Mouse (Mus musculus) limb, embryonic 12.5 days (tissue): ENCODE results near the gene Six6. TPM values are rescaled to one million over a fixed set of nuclear protein-coding genes. Genes with fewer than 3 reads are reported as not detected.

Source experiments
- ATAC-seq: fragments of 200-750 bp; cut with Nextera tagmentation; 2 replicates; pipeline ENCODE4 v1.8.0; 2017; ENCODE audit warnings: low read depth, moderate TSS enrichment; ENCODE audit not compliant: insufficient number of reproducible peaks, insufficient read depth, low FRiP score, low TSS enrichment
- H3K27ac ChIP-seq: fragments of 300-500 bp; sonication (generic); 2 replicates; pipeline ENCODE4 v1.5.1; 2016; ENCODE audit warnings: mild to moderate bottlenecking, moderate library complexity
- H3K27me3 ChIP-seq: fragments of 300-500 bp; sonication (generic); 2 replicates; pipeline ENCODE4 v1.6.1; 2016; ENCODE audit warnings: mild to moderate bottlenecking, moderate library complexity
- H3K36me3 ChIP-seq: fragments of 300-500 bp; sonication (generic); 2 replicates; pipeline ENCODE4 v1.6.1; 2016; ENCODE audit warnings: mild to moderate bottlenecking, moderate library complexity
- H3K4me1 ChIP-seq: fragments of 300-500 bp; sonication (generic); replicated peaks from 2 replicates; pipeline ENCODE4 v1.6.1; 2016
- H3K4me2 ChIP-seq: fragments of 300-500 bp; sonication (generic); 2 replicates; pipeline ENCODE4 v1.6.1; 2016; ENCODE audit warnings: mild to moderate bottlenecking, moderate library complexity
- H3K4me3 ChIP-seq: fragments of 300-500 bp; sonication (generic); replicated peaks from 2 replicates; pipeline ENCODE4 v1.5.1; 2016; ENCODE audit warnings: mild to moderate bottlenecking
- H3K9ac ChIP-seq: fragments of 300-500 bp; sonication (generic); replicated peaks from 2 replicates; pipeline ENCODE4 v1.6.1; 2016; ENCODE audit warnings: mild to moderate bottlenecking, moderate library complexity
- H3K9me3 ChIP-seq: fragments of 300-500 bp; sonication (generic); 2 replicates; pipeline ENCODE4 v1.6.1; 2016; ENCODE audit warnings: mild to moderate bottlenecking, moderate library complexity
- WGBS: fragments of 180-500 bp; shearing (Covaris S2); methylation state at CpG from one replicate; pipeline ENCODE4 v1.1.7; 2016; 5-methylcytosine and 5-hydroxymethylcytosine counted together
- polyA plus RNA-seq: library from polyadenylated mRNA; unstranded; fragments of >200 nt; fragmentation: Nextera tagmentation; extraction: Ambion mirVana; gene quantifications from 2 replicates; pipeline ENCODE4 v1.2.1, GENCODE M21; 2016

Six6 gene
- polyA plus RNA-seq, 1 experiment from 2014 or later = not detected

DNA sequence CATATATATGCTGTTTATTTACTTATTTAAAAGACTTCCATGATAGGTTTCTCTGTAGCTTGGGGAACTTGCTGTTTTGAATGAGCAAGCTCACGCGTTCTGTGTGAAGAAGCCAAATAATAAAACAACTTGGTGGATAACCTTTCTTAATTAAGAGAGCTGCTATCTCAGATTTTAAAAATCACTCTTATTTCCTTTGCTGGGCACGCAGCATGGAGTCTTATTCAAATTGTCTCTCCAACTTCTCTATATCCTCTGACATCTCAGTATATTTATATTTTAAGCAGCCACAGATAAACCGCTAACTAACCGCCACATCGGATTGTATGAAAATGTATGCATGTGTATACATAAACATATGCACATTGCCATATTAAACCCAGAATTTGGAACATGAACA, 2.5 kb downstream of the Six6 start:
- no peaks in the 10 kb centered on the region for H3K9me3 ChIP-seq
- 14% methylated on average over 6 of the region's 6 CpGs for WGBS
- H3K27me3 ChIP-seq = peaks cover 97% of the 10 kb centered on the region
- no peak overlapping the region for H3K4me3 ChIP-seq
- H3K4me2 ChIP-seq = no peak overlapping the region
- no peak overlapping the region for H3K9ac ChIP-seq
- no peaks in the 10 kb centered on the region for H3K36me3 ChIP-seq
- peaks cover 29% of the 10 kb centered on the region for H3K4me1 ChIP-seq
- H3K27ac ChIP-seq = no peak overlapping the region
- no peak for ATAC-seq

DNA sequence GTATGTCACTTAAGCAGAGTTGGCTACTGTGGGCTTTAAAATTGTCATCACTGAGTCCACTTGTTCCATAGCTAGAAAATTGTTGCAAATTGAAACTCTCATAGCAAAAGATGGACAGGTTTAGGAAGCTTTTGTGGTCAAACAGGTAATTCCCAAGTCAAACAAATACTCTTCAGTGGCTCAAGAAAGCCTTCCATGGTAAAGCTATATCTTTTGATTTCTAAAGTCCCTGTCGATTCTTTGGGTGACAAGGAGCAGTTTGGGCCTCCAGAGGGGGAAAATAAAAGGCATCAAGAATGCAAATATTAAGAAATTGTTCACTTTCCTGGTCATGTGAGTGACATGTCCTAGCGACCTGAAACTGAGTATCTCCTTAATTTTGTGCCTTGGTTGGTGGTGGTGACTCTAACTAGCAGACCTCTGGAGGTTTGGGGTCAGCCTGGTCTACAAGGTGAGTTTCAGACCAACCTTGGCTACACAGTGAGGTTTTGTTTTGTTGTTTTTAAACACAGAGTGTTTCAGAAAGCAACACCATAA, 4.0 kb downstream of the Six6 start:
- no peaks in the 10 kb centered on the region for H3K9me3 ChIP-seq
- H3K9ac ChIP-seq = no peak overlapping the region
- H3K4me3 ChIP-seq = no peak overlapping the region

DNA sequence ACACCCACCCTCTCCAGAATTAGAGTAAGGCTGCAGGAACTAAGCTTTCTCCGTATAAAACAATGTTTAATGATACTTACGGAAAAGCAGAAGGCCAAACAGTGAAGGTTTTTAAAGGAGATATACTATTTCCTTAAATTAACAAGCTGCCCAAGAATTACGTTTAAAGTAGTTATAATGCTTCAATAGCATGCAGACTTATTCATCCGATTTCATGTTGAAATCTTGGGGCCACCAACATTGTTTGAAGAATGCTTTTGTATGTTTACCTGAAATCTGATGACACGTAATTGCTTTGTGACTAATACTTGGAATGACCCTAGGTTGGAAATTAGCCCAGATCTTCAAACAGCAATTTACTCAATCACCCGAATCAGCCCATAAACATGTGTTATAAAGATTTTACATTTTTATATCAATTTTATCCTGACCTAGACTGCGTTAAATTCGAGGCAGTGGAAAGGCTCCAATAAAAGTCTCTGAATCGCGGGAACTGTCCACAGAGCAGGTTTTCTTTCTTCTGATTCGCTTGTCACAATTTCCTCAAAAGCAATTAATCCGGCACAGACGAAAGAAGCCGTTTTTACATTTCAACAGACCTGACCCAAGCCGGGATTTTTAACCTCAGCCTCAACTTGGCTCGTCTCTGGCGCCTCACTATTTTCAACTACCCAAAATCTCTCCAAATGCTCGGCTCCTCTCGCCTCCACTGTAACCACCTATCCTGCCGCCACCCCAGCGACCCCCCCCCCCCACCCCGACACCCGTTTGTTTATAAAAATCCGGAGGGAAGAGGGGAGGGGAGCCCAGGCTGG, 4.9 kb downstream of the Six6 start:
- Histone ChIP-seq H3K27me3 (peaks cover 92% of the 10 kb centered on the region), H3K4me3 (peak overlapping the region; percentile 45), H3K9me3 (no peaks in the 10 kb centered on the region), H3K4me1 (peaks cover 23% of the 10 kb centered on the region), H3K4me2 (peak overlapping the region; percentile 80), H3K27ac (no peak overlapping the region), H3K36me3 (no peaks in the 10 kb centered on the region), H3K9ac (peak overlapping the region; percentile 50; the same call in 1 of the 2 replicates)
- no peak for ATAC-seq
- under 1% methylated on average over 24 of the region's 24 CpGs for WGBS

More for the DNA sequence above, 4.0 kb downstream of the Six6 start:
- Histone ChIP-seq H3K27ac (no peak overlapping the region), H3K36me3 (no peaks in the 10 kb centered on the region), H3K4me2 (no peak overlapping the region), H3K27me3 (peaks cover 94% of the 10 kb centered on the region), H3K4me1 (peaks cover 29% of the 10 kb centered on the region)
- no peak for ATAC-seq
- WGBS = 7% methylated on average over 2 of the region's 2 CpGs

DNA sequence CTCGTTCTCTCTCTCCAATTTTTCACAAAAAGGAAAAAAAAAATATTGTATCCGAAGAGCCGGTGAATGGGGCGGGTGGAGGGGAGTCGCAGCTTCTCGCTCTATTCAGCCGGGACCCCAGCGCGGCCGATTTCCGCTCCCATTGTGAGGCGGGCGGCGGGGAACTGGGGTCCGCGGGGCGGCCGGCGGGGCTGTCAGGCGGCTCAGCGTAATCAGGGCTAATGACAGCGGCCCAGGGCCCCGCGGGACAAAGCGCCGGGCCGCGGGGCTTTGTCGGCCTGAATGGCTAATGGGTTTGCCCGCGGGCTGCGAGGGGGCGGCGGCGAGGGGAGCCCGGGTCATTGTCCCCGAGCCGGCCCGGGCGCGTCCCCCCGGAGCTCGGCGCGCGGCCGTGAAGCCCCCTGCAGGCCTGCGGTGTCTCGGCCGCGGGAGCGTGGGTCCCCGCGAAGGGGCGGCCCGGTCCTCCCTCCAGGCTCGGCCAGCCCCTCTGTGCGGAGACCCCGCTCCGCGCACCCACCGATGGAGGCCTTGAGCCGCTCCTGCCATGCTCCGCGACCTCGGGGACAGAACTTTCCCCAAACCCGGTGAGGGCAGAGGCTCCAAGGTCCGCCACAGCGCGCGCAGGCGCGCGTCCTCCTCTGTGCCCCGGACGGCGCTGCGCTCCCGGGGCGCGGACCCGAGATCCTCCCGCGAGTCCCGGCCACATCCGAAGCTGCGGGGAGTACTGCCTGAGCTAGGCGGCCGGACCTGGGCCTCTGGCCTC, 5.8 kb downstream of the Six6 start:
- ATAC-seq = peak; percentile 47; the same call in 1 of the 2 replicates
- Histone ChIP-seq H3K36me3 (no peaks in the 10 kb centered on the region), H3K27ac (no peak overlapping the region), H3K27me3 (peaks cover 92% of the 10 kb centered on the region), H3K4me2 (peak overlapping the region; percentile 80), H3K9me3 (no peaks in the 10 kb centered on the region), H3K9ac (peak overlapping the region; percentile 50; the same call in 1 of the 2 replicates), H3K4me1 (peaks cover 14% of the 10 kb centered on the region), H3K4me3 (peak overlapping the region; percentile 45)
- WGBS = under 1% methylated on average over 89 of the region's 89 CpGs

DNA sequence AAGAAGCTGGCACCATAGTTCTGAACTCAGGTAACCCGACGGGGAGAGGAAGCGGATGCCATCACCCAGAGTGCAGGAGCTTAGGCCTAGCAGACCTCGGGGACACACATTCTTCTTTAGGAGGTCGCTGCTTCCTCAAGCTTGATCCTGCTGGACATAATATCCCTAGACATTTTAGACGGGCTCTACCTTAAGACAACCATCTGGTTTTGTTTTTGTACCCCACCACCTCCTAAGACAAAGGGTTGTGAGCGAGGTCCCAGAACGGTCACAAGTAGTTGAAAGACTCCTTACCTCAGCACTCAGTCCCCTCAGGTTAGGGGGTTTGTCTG, 6.3 kb downstream of the Six6 start:
- 5% methylated on average over 8 of the region's 8 CpGs for WGBS
- Histone ChIP-seq H3K9me3 (no peaks in the 10 kb centered on the region), H3K27me3 (peaks cover 86% of the 10 kb centered on the region), H3K9ac (no peak overlapping the region), H3K4me2 (peak overlapping the region; percentile 80), H3K36me3 (no peaks in the 10 kb centered on the region), H3K4me1 (peaks cover 12% of the 10 kb centered on the region), H3K4me3 (peak overlapping the region; percentile 45), H3K27ac (no peak overlapping the region)
- no peak for ATAC-seq

DNA sequence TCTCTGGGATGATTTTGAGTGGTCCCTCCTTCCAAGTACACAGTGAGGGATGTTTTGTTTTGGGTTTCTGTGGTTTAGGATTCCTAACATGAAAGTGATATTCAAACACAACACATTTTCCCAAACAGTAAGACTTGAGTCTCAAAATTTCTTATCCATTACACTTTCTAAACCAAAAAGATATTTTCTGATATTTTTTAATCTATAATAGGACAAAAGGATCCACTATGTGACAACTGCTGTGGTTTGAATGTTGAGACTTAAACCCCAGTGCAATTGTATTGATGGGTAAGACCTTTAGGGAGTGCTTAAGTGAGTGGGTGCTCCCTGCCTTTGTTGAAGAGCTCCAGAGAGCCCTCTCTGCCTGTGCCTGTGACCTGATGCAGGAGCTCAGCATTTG, 7.1 kb downstream of the Six6 start:
- Histone ChIP-seq H3K9me3 (no peaks in the 10 kb centered on the region), H3K4me2 (no peak overlapping the region), H3K4me3 (no peak overlapping the region), H3K9ac (no peak overlapping the region), H3K27ac (no peak overlapping the region), H3K27me3 (peaks cover 84% of the 10 kb centered on the region), H3K36me3 (no peaks in the 10 kb centered on the region), H3K4me1 (peaks cover 12% of the 10 kb centered on the region)
- ATAC-seq = no peak

DNA sequence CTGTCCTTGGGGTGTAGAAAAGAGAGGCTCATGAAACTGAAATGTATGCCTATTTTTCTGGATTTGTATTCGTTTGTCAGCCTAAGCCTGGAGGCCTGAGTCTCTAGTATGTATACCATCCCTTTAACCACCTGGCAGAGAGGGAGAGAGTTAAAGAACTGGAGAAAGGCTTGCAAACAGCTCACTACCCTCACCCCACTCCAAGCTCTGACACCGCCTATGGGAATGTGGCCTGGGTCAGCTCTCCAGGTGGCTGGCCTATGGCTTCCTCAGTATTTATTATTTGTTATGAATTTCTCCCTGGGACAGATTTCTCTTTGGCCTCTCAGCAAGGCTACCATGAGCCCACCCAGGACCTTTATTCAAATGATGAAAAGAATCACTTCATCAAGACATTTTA, 7.6 kb downstream of the Six6 start:
- no peak overlapping the region for H3K4me2 ChIP-seq
- no peak overlapping the region for H3K9ac ChIP-seq
- no peak overlapping the region for H3K4me3 ChIP-seq
- WGBS = 9% methylated on average over 2 of the region's 2 CpGs
- H3K4me1 ChIP-seq = peaks cover 12% of the 10 kb centered on the region
- H3K27me3 ChIP-seq = peaks cover 82% of the 10 kb centered on the region
- ATAC-seq = no peak
- H3K36me3 ChIP-seq = no peaks in the 10 kb centered on the region
- no peak overlapping the region for H3K27ac ChIP-seq
- no peaks in the 10 kb centered on the region for H3K9me3 ChIP-seq

DNA sequence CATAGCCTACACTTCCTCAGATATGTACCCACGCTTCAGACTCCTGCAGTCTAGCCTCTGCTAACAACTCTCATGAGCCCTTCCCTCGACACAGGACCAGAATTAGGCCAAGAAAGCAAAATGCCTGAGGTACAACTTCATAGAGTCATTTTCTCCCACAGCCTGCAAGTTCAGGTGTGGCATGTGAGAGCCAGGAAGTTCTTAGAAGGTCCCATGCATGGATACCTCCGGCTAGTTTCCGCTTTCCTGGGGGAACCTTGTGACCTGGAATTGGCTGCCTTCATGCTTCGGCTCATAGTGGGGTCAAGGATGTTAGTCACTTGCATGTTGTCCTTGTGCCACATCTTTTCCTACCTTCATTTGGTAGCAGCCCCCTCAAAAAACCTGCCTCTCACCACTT, 13.4 kb downstream of the Six6 start:
- Histone ChIP-seq H3K27ac (no peak overlapping the region), H3K27me3 (peaks cover 51% of the 10 kb centered on the region), H3K4me3 (no peak overlapping the region), H3K4me2 (no peak overlapping the region), H3K36me3 (no peaks in the 10 kb centered on the region), H3K9me3 (no peaks in the 10 kb centered on the region), H3K9ac (no peak overlapping the region), H3K4me1 (no peaks in the 10 kb centered on the region)
- 84% methylated on average over 5 of the region's 5 CpGs for WGBS
- ATAC-seq = no peak

DNA sequence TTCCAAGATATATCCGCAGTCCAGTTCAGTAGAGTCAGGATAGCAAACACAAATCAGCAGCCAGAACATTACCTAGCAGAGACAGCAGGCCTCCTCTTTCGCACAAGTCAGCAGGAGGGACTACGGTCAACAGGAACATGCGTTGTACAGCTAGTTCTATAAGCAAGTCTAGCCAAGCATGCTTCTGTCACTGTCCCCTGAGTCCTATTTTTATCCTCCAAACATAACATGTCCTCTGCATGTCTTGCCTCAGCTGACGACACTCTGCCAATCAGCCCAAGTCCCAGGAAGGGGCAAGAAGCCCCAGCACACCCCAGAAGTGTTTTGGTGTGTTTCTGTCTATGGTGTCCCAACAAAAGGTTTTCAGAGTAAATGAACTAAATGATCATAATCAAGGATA, 14.2 kb downstream of the Six6 start:
- H3K27ac ChIP-seq = no peak overlapping the region
- no peaks in the 10 kb centered on the region for H3K4me1 ChIP-seq
- 91% methylated on average over 5 of the region's 5 CpGs for WGBS
- H3K9me3 ChIP-seq = no peaks in the 10 kb centered on the region
- no peak for ATAC-seq
- H3K27me3 ChIP-seq = peaks cover 48% of the 10 kb centered on the region
- H3K36me3 ChIP-seq = no peaks in the 10 kb centered on the region
- no peak overlapping the region for H3K4me2 ChIP-seq
- H3K4me3 ChIP-seq = no peak overlapping the region
- no peak overlapping the region for H3K9ac ChIP-seq

DNA sequence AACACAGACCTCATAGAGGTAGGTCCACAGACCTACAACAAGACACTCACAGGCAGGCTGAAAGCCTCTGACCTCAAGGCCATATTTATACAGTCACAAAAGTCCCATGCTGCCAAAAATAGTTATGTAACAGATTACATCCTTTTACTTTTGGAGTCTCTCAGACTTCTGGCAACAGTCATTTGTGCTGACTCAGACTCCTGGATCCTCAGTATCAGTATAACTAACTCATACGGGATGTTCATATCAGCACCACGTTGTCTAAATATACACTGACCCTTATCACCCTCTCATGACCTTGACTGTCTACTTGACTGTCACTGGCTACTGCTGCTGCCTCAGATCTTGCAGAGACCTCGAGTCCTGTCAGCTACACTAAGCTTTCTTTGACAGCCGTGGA, 15.2 kb downstream of the Six6 start:
- H3K27me3 ChIP-seq = peaks cover 37% of the 10 kb centered on the region
- no peak overlapping the region for H3K4me3 ChIP-seq
- no peak for ATAC-seq
- no peak overlapping the region for H3K9ac ChIP-seq
- no peaks in the 10 kb centered on the region for H3K36me3 ChIP-seq
- no peaks in the 10 kb centered on the region for H3K9me3 ChIP-seq
- no peaks in the 10 kb centered on the region for H3K4me1 ChIP-seq
- H3K27ac ChIP-seq = no peak overlapping the region
- no peak overlapping the region for H3K4me2 ChIP-seq
- WGBS = 80% methylated on average over 4 of the region's 4 CpGs

DNA sequence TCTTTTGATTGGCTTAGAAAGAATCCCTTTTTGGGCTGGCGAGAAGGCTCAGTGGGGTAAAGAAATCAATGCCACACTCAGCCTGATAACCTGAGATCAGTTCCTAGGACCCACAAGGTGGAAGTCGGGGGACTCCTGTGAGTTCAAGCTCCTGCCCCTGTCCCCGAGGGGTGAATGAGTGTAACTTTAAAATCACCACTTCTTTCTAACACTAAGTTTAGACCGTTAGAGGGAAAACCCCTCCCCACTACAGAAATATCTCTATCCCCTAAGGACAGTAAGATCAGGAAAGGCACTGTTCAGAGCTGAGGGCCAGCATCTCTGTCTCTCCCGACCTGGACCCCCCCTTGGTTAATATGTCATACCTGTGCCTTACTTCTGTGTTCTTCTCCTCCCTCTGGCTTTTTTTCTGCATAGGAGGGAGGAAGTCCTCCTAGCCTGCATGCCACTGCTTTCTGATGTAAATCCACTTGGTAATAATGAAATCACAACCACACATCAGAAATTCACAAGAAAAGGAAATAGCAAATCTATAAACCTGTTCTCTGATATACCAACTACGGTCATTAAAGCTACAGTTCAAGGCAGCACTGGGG, 18.2 kb downstream of the Six6 start:
- no peak overlapping the region for H3K27ac ChIP-seq
- H3K27me3 ChIP-seq = peaks cover 20% of the 10 kb centered on the region; the same call in 1 of the 2 replicates
- ATAC-seq = no peak
- H3K9ac ChIP-seq = no peak overlapping the region
- H3K4me3 ChIP-seq = no peak overlapping the region
- H3K36me3 ChIP-seq = no peaks in the 10 kb centered on the region
- no peak overlapping the region for H3K4me2 ChIP-seq
- 65% methylated on average over 6 of the region's 6 CpGs for WGBS
- no peaks in the 10 kb centered on the region for H3K4me1 ChIP-seq
- H3K9me3 ChIP-seq = no peaks in the 10 kb centered on the region
